Mouse (Mus musculus): ENCODE measurements around the gene Elmo2. TPM values are rescaled to one million over a fixed set of nuclear protein-coding genes. Genes with fewer than 3 reads are reported as not detected.

Elmo2 gene
- total RNA-seq, 1 experiment from 2014 or later = 120 TPM

- no peak for ATAC-seq (replicated peaks; ENCODE audit: insufficient number of reproducible peaks, low FRiP score, low TSS enrichment, poor library complexity, severe bottlenecking)
Observed at GRCm38 (mm10) chr2:165327386-165327785, 1.1 kb upstream of the Elmo2 start.

- no peak for ATAC-seq (replicated peaks; ENCODE audit: insufficient number of reproducible peaks, low FRiP score, low TSS enrichment, poor library complexity, severe bottlenecking)
Observed at GRCm38 (mm10) chr2:165325521-165326303, 567 bp downstream of the Elmo2 start.

- ATAC-seq (replicated peaks; ENCODE audit: insufficient number of reproducible peaks, low FRiP score, low TSS enrichment, poor library complexity, severe bottlenecking) = no peak
Observed at GRCm38 (mm10) chr2:165323928-165324327, 2.4 kb downstream of the Elmo2 start.

- no peak for ATAC-seq (replicated peaks; ENCODE audit: insufficient number of reproducible peaks, low FRiP score, low TSS enrichment, poor library complexity, severe bottlenecking)
Observed at GRCm38 (mm10) chr2:165323484-165323883, 2.8 kb downstream of the Elmo2 start.

- no peak for ATAC-seq (replicated peaks; ENCODE audit: insufficient number of reproducible peaks, low FRiP score, low TSS enrichment, poor library complexity, severe bottlenecking)
Observed at GRCm38 (mm10) chr2:165321981-165322735, 4.1 kb downstream of the Elmo2 start.

- ATAC-seq (replicated peaks; ENCODE audit: insufficient number of reproducible peaks, low FRiP score, low TSS enrichment, poor library complexity, severe bottlenecking) = 0 out of 2 replicates have a peak, but pooled peaks have one; percentile 6
Observed at GRCm38 (mm10) chr2:165321381-165321888, 4.8 kb downstream of the Elmo2 start.

GRCm38 (mm10) chr2:165320531-165321150, 5.6 kb downstream of the Elmo2 start:
- ATAC-seq (replicated peaks; ENCODE audit: insufficient number of reproducible peaks, low FRiP score, low TSS enrichment, poor library complexity, severe bottlenecking) = 0 out of 2 replicates have a peak, but pooled peaks have one; percentile 5

GRCm38 (mm10) chr2:165319503-165319902, 6.8 kb downstream of the Elmo2 start:
- peak; percentile 37 for ATAC-seq (replicated peaks; ENCODE audit: insufficient number of reproducible peaks, low FRiP score, low TSS enrichment, poor library complexity, severe bottlenecking)

- ATAC-seq (replicated peaks; ENCODE audit: insufficient number of reproducible peaks, low FRiP score, low TSS enrichment, poor library complexity, severe bottlenecking) = no peak
Observed at GRCm38 (mm10) chr2:165318941-165319340, 7.3 kb downstream of the Elmo2 start.

- peak; percentile 32 for ATAC-seq (replicated peaks; ENCODE audit: insufficient number of reproducible peaks, low FRiP score, low TSS enrichment, poor library complexity, severe bottlenecking)
Observed at GRCm38 (mm10) chr2:165317621-165318263, 8.5 kb downstream of the Elmo2 start.

GRCm38 (mm10) chr2:165316837-165317473, 9.3 kb downstream of the Elmo2 start:
- ATAC-seq (replicated peaks; ENCODE audit: insufficient number of reproducible peaks, low FRiP score, low TSS enrichment, poor library complexity, severe bottlenecking) = peak; percentile 40

GRCm38 (mm10) chr2:165316204-165316603, 10.1 kb downstream of the Elmo2 start:
- no peak for ATAC-seq (replicated peaks; ENCODE audit: insufficient number of reproducible peaks, low FRiP score, low TSS enrichment, poor library complexity, severe bottlenecking)

GRCm38 (mm10) chr2:165314197-165314596, 12.1 kb downstream of the Elmo2 start:
- ATAC-seq (replicated peaks; ENCODE audit: insufficient number of reproducible peaks, low FRiP score, low TSS enrichment, poor library complexity, severe bottlenecking) = no peak

- ATAC-seq (replicated peaks; ENCODE audit: insufficient number of reproducible peaks, low FRiP score, low TSS enrichment, poor library complexity, severe bottlenecking) = no peak
Observed at GRCm38 (mm10) chr2:165312381-165312780, 13.9 kb downstream of the Elmo2 start.

GRCm38 (mm10) chr2:165311577-165311976, 14.7 kb downstream of the Elmo2 start:
- ATAC-seq (replicated peaks; ENCODE audit: insufficient number of reproducible peaks, low FRiP score, low TSS enrichment, poor library complexity, severe bottlenecking) = no peak

GRCm38 (mm10) chr2:165310818-165311425, 15.4 kb downstream of the Elmo2 start:
- ATAC-seq (replicated peaks; ENCODE audit: insufficient number of reproducible peaks, low FRiP score, low TSS enrichment, poor library complexity, severe bottlenecking) = no peak

GRCm38 (mm10) chr2:165307801-165308200, 18.5 kb downstream of the Elmo2 start:
- no peak for ATAC-seq (replicated peaks; ENCODE audit: insufficient number of reproducible peaks, low FRiP score, low TSS enrichment, poor library complexity, severe bottlenecking)

GRCm38 (mm10) chr2:165305438-165305837, 20.8 kb downstream of the Elmo2 start:
- no peak for ATAC-seq (replicated peaks; ENCODE audit: insufficient number of reproducible peaks, low FRiP score, low TSS enrichment, poor library complexity, severe bottlenecking)

Measured in monocyte, adult 5-6 weeks (primary cell).